Mouse (Mus musculus) embryo, embryonic 11.5 days (tissue): ENCODE measurements around the gene Acadl.

ENCODE experiments used
- DNase-seq: peaks from one replicate; pipeline ENCODE4 v3.0.0-alpha.2; 2012; ENCODE audit warnings: low read depth, low spot score

The Acadl gene

DNA sequence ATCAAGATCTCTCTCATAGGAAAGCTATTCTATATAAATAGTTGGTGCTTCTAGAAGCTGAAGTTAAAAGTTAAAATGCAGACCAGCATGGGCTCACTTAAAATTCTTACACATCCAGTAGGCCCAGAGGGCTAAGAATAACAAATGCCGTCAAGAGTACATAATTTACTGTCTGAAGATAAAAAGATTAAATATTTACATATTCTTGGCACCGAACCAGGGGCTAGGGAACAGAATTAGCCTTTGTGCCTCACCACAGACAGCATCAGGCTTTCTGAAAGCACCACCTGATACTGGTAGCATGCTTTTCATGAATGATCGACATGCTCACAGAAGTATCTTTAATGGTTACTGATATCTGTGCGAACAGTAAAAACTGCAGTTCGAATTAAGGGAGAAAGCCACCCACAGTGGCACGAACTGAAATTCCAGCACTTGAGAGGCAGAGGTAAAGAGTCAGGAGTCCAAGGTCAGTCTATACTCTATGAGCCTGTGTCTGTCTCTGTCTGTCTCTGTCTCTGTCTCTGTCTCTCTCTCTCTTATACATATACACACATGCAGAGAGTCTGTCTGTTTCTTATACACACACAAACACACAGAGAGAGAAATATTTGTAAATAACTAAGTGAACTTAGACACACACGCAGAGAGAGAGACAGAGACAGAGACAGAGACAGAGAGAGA lies 23.2 kb downstream of the Acadl start:
- DNase-seq = no peak

DNA sequence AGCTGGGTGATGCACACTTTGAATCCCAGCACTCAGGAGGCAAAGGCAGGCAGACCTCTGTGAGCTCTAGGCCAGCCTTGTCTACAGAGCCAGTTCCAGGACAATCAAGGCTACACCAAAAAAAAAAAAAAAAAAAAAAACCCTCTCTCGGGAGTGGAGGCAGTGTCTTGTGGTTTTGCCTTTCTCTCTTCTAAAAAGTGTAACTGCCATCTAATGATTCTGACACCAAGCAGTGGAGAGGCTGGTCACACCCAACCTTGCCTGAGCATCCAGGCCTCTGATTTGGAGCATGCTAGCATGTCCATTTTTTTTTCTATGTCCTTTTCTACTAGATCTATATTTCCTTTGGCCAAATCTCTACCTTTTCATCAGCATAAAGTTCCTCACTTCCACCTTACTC lies 23.9 kb downstream of the Acadl start:
- no peak for DNase-seq

DNA sequence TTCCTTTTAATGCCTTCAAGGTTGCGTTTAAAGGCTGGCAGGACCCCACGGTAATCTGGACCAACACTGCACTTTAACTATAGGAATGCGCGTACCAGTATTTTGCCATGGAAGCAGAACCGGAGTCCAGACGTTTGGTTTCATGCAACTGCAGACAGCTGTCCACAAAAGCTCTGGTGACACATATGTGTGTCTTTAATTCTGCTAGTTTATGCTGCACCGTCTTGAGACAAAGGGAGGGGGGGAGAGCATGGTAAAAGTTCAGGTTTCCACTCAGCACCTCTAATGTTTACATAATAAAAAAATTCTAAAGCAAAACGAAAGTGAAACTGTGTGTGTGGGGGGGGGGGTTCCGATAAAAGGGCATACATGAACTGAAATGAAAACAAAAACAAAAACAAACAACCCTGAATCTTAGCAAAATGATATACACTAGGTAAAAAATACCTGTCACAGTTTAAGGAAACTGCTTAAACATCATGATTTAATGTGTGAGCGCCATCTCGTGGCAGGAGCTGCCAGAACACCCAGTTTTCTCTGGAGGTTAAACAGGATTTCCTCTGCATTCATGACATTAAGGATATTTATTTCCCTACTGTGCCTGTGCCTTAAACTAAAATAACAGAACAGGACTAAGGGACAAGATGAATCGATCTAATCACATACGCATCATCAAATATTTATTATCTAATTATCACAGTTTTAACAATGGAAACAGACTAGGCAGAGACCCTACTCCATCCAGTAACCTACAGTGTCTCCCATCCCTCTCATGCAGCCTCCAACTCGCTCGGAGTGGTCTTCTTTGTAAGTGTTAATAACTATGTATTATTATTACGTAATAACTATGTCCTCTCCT lies 24.7 kb downstream of the Acadl start:
- peak; percentile 37 for DNase-seq

DNA sequence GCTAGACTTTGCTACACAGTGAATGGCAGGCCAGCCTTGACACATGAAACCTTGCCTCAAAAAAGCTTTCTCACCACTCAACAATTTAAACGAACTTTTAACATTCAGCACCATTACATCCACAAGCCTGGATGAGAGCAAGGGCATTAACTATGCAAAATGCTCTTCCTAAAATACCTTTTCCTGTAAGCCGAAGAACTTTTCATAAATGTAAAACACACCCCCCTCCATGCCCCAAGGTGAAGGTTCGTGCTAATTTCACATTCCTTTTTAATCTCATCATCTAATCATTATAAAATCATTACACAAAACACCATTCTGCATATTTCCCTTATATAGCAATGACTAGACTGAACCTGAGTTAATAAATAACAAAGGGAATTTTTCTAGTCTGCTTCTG lies 25.9 kb downstream of the Acadl start:
- DNase-seq = no peak

DNA sequence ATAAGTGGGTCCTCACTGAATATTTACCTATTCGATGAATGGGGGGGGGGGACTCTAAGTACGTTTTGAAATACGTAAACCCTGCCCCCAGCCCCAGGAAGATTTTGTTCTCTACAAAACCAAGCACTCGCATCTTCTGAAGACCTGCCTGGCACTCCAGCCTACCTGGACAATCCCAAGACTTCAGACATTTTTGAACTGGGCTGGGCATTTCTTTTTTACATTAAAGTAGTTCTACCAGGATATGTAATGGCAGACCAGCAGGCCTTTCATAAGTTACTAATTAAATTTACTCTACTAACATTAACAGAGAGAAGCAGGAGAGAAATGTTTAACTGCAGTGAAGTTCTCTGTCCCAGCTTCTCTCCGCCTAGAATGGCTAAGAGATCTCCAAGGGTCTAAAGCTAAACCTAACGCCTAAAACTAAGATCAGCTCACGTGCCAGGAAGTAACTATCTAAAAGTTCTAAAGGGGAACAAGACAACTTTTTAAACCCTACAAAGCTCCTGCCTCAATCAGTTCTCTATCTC lies 30.4 kb downstream of the Acadl start:
- no peak for DNase-seq

DNA sequence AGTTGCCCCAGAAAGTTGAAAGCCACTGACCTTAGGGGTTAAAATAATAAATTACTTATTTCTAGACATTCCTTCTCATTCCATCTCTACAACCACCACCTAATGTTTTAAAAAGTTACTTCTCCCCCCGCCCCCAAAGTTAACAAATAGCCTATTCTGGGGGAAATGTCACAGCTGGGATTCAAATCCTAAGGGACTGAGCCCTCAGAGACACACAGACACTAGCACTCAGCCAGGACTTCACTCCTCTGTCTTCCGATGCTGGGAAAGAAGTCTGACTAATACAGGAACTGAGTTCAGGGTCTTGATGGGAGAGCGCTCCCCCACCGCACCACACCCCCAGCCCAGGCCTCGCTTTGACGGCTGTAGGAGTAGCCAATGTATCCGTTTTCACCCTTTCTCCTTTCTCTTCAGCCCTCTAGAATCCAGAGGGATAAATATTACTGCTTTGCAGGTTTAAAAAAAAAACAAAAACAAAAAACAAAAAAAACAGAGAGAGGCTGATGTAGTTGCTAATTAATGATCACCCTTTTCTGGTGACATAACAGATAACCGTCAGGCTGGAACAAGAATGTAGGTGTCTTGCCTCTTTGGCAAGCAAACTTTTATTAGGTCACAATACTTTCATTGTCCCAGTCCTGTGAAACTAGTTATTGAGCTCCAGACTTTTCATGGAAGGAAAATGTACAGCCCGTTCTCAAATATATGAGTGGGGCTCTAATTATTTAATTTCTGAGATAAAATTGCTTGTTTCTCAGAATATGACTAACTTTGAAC lies 31.1 kb downstream of the Acadl start:
- DNase-seq = no peak

DNA sequence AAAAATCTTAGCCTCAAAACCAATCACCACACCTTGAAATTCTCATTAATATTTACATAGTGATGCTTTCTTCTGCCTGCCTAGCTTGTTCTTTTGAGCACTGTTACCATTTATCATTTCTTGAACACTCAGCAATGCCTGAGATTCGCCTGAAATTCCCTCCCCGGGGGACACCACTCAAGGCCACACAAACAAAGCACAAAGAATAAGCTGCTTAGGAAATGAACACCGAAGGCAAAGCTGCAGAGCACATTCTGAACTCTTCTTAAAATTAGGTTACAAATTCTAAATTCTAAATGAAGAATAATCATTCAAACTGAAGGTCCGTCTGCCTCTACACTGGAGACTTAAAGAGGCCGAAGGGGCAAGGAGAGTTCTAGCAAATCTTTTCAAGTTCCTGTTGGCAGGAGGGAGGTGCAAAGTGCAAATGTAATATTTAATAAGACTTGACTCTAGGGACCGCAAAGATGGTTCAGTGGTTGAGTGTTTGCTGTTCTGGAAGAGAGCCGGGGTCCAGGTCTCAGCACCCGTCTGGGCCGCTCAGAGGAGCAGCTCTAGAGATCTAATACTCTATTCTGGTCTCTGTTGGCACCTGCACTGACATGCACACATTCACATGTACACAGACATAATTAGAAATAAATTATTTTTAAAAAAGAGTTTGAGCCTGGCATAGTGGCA lies 33.5 kb downstream of the Acadl start:
- no peak for DNase-seq

- no peak for DNase-seq
Measured at GRCm38 (mm10) chr1:66821966-66822365, 41.1 kb downstream of the Acadl start.

- DNase-seq = no peak
Measured at GRCm38 (mm10) chr1:66820241-66820640, 42.8 kb downstream of the Acadl start.

GRCm38 (mm10) chr1:66817865-66818315 lies 45.2 kb downstream of the Acadl start:
- DNase-seq = no peak

DNA sequence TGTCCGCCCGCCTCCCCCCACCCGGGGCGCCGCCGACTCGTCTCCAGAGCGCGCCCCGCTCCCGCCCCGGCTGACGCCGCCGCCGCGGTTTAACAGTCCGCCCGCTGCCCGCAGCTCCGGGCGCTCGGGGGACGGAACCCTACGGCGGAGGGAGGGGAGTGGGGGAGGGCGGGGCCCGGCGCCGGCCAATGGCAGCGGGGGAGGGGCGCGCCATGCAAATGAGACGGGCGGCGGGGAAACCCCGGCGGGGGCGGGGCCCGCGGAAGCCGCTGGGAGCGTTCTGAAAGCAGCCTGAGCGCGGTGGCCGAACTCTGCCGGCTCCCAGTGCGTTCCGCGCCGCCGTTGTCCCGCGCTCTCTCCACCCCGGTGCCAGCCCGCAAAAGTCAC lies 45.6 kb downstream of the Acadl start, which contains the start of gene Kansl1l:
Kansl1l (minus strand) TSS at position 110 of the 387 bp plus-strand sequence.
- DNase-seq = peak; percentile 79

DNA sequence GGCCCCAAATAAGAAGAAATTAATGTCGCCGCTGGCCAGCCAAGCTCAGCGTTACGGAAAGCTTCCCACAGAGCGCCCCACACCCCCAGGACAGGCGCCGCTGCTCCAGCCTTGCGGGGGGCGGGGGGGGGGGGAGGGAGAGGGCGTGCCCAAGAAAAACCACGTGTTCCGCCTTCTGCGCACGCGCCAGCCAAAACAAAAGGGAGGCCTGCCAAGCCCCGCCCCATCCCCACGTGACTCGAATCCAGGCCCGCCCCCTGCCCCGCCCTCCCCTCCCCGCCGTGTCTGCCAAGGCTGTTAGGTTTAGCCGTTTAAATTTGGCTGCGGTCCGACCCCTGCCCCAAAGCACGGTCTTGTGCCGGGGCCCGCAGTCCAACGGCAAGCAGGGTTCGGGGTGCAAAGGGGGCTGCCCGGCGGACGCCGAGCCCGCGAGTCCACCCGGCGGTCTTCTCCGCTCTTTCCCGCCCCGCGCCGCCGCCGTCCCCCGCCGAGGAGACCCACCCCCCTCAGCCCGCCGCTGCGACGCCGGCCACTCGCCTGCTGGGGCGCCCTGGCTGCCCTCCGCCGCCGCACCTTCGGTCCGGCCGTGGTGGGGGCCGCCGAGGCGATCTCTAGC lies 46.1 kb downstream of the Acadl start:
- peak; percentile 88 for DNase-seq

DNA sequence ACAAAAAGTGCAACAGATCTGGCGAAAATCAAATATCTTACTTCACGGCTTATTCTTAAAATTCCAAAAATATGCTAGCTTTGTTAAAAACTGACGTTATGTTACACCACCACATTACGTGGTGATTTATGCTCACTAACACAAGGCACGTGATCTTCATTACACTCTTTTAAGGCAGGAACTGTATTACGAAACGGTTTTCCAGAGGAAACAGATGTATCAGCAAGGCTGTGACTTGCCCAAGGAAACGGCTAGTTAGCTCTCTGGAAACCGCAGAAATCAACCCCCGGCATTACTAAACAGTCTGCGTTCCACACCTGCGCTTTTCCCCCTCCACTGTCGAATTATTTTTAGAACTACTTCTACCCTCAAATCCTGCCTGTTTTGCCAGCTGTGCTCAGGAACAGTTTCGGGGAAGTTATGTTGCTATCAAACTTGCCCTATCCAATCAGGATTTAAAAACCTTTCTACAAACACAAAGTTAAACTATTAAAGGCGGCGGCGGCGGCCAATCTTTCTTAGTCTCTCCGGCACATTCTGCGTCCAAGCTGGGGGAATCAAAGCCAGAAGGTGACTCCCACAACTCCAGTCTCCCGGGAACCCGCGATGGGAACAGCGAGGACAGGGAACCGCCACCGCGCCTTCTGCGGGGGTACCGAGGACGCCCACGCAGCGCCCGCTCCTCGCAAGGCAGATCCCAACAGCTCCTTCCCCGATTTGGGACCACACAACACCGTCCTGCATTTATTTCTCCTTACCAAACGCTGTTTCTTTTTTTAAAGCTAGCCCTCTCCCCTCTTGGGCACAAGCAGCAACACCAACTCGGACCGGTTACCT lies 46.9 kb downstream of the Acadl start:
- peak; percentile 37 for DNase-seq

DNA sequence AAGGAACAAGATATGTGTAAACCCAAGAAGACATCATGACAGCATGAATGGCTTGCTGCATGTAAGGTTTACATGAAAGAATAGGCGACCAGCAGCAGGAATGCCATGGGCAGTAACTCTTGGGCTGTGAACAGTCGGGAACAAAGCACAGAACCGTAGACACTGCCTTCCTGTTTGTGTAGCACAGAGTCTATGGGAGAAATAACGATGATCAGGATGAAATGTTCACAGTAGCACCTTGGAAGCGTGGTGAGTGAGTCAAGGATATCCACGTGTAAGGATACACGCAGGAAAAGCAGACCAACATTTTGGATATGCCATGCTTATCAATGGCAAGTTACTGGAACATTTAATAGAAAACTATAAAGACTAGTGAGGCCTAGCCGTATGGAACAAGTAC lies 48.3 kb downstream of the Acadl start:
- DNase-seq = no peak

- no peak for DNase-seq
Measured at GRCm38 (mm10) chr1:66813191-66813590, 49.9 kb downstream of the Acadl start.

DNA sequence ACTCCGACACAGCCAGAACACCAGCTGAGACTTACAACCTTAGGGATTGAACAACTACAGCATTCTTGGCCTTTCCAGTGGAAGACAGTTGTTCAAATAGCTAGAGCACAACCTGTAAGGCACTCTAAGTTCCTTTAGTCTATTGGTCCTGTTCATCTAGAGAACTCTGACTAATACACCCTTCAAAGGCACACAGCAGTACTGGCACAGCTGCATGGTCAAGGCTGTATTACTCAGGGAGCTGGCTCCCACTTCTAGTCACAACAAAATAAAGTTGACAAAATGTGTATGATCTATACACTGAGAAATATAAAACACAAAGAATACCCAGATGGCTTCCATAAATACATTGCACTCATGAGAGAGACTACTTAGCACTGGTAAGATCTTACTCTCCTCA lies 56.3 kb downstream of the Acadl start:
- DNase-seq = no peak

DNA sequence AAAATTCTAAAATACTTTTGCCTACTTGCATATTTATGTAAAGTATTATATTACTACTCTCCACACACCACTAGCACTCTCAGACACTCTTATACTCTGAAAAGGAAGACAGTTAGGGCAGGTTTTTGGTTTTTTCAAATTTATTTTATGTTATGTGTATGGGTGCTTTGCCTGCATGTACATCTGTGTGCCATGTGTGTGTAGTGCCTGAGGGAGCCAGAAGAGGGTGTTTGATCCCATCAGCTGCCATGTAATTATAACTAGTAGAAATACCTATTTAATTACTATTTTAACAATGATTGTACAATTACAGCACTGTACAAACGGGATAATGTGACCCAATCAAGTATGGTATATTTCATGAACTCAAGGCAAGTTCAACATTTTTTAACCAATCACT lies 57.7 kb downstream of the Acadl start:
- no peak for DNase-seq

DNA sequence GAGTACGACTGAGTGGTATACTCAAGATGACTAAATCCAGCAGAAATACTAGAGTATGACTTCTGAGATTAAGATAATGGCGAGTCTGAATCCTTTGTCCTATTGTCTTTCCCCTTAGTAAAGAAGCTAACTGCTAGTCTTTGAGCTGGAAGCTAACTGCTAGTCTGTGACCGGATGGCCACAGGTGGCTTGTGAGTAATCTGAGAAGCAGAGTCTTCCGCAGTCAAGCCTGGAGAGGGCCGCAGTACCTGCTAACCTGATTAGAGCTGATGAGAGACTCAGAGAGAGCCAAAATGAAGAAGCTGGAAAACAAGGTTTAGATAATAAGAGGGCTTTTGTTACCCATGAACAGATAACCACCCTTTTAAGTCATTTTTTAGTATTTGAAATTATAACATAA lies 58.4 kb downstream of the Acadl start:
- no peak for DNase-seq

- DNase-seq = no peak
Measured at GRCm38 (mm10) chr1:66797962-66798361, 65.1 kb downstream of the Acadl start.
